Mouse (Mus musculus) midbrain, embryonic 16.5 days (tissue): ENCODE results near the gene Bpifb2. TPM values are rescaled to one million over a fixed set of nuclear protein-coding genes. Genes with fewer than 3 reads are reported as not detected.

Experiments
- ATAC-seq: fragments of 200-750 bp; cut with Nextera tagmentation; 2 replicates; pipeline ENCODE4 v1.8.0; 2017; ENCODE audit warnings: moderate TSS enrichment
- H3K27ac ChIP-seq: fragments of 300-500 bp; sonication (generic); 2 replicates; pipeline ENCODE4 v1.5.1; 2014; ENCODE audit warnings: mild to moderate bottlenecking, low read length, mixed read lengths
- H3K27me3 ChIP-seq: fragments of 300-500 bp; sonication (generic); 2 replicates; pipeline ENCODE4 v1.6.1; 2014; ENCODE audit warnings: low read depth, low read length, mixed read lengths; ENCODE audit not compliant: control insufficient read depth, insufficient read depth
- H3K36me3 ChIP-seq: fragments of 300-500 bp; sonication (generic); 2 replicates; pipeline ENCODE4 v1.6.1; 2014; ENCODE audit warnings: mild to moderate bottlenecking, low read length, moderate library complexity, mixed read lengths; ENCODE audit not compliant: control insufficient read depth, insufficient read depth
- H3K4me1 ChIP-seq: fragments of 300-500 bp; sonication (generic); 2 replicates; pipeline ENCODE4 v1.6.1; 2014; ENCODE audit warnings: mild to moderate bottlenecking, low read length, mixed read lengths; ENCODE audit not compliant: control insufficient read depth, insufficient read depth
- H3K4me2 ChIP-seq: fragments of 300-500 bp; sonication (generic); 2 replicates; pipeline ENCODE4 v1.6.1; 2014; ENCODE audit warnings: mild to moderate bottlenecking, low read length, mixed read lengths
- H3K4me3 ChIP-seq: fragments of 300-500 bp; sonication (generic); 2 replicates; pipeline ENCODE4 v1.5.1; 2014; ENCODE audit warnings: low read depth, mild to moderate bottlenecking, low read length, moderate library complexity, mixed read lengths
- H3K9ac ChIP-seq: fragments of 300-500 bp; sonication (generic); 2 replicates; pipeline ENCODE4 v1.6.1; 2014; ENCODE audit warnings: low read depth, low read length, mixed read lengths
- H3K9me3 ChIP-seq: fragments of 300-500 bp; sonication (generic); replicated peaks from 2 replicates; pipeline ENCODE4 v1.6.1; 2014; ENCODE audit warnings: mild to moderate bottlenecking, low read length, mixed read lengths; ENCODE audit not compliant: control insufficient read depth, poor library complexity, severe bottlenecking
- WGBS: fragments of 180-500 bp; shearing (Covaris S2); extraction: QIAGEN DNeasy Blood & Tissue Kit; methylation state at CpG from one replicate; pipeline ENCODE4 v1.1.7; 2014; 5-methylcytosine and 5-hydroxymethylcytosine counted together
- polyA plus RNA-seq: library from polyadenylated mRNA; unstranded; fragments of >200 nt; fragmentation: Nextera tagmentation; extraction: Ambion mirVana; gene quantifications from 2 replicates; pipeline ENCODE4 v1.2.1, GENCODE M21; 2015

Gene Bpifb2
- polyA plus RNA-seq, 1 experiment from 2014 or later: 0.26 TPM

DNA sequence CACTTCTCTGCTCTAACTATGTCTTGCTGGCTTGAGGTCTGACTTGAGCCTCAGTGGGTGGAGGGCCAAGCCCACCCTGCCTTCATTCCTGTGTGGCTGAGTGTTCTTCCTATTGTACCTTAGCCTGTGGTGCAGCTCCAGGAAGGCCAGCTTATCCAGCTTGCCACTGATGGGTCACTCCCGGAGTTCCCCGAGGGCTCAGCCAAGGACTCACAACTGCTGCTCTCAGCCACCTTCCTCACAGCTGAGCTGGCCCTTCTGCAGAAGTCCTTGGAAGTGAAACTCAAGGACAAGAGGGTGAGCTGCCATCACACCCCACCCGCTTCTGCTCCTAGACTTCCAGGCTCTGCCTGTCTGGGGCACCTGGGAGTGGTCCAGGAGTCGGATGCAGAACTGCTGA lies 31.8 kb downstream of the Bpifb2 start:
- Histone ChIP-seq H3K9me3 (no peaks in the 10 kb centered on the region), H3K27ac (no peak overlapping the region), H3K9ac (no peak overlapping the region), H3K36me3 (no peaks in the 10 kb centered on the region), H3K4me2 (no peak overlapping the region), H3K4me1 (no peaks in the 10 kb centered on the region), H3K4me3 (no peak overlapping the region), H3K27me3 (no peaks in the 10 kb centered on the region)
- no peak for ATAC-seq
- 89% methylated on average over 4 of the region's 4 CpGs for WGBS

DNA sequence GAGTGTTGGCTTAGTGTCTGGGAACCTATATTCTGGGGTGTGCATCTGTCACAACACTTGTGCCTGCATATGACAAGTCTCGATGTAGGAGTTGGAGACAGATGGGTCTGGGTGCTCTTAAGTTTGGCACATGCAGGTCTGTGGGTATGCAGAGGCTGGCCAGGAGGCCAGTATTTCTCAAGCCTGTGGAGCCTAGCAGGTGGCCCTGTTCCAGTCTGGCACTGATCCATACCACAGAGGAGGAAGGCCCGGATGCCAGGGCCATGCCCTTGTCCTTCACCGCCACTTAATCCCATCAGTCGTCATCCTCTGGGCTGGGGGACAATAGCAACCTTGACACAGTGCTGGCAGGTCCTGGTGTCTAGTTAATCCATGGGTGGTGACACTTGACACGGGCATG lies 39.3 kb downstream of the Bpifb2 start:
- ATAC-seq: no peak
- whole genome bisulfite sequencing: 43% methylated on average over 5 of the region's 5 CpGs
- H3K4me3 ChIP-seq: no peak overlapping the region

GRCm38 (mm10) chr2:153917930-153918329 lies 43.1 kb downstream of the Bpifb2 start, which contains the start of gene Bpifb3:
Bpifb3 (plus strand) TSS chr2:153918230.
- WGBS: 55% methylated on average over 8 of the region's 8 CpGs
- Histone ChIP-seq H3K4me1 (no peaks in the 10 kb centered on the region), H3K36me3 (no peaks in the 10 kb centered on the region), H3K27me3 (no peaks in the 10 kb centered on the region), H3K27ac (no peak within 1 kb of the TSS), H3K4me3 (no peak within 1 kb of the TSS), H3K9ac (no peak within 1 kb of the TSS), H3K9me3 (no peaks in the 10 kb centered on the region), H3K4me2 (no peak within 1 kb of the TSS)
- ATAC-seq: no peak

More for the DNA sequence above, 39.3 kb downstream of the Bpifb2 start:
- Histone ChIP-seq H3K4me2 (no peak overlapping the region), H3K27me3 (no peaks in the 10 kb centered on the region), H3K9me3 (no peaks in the 10 kb centered on the region), H3K4me1 (no peaks in the 10 kb centered on the region), H3K27ac (no peak overlapping the region), H3K36me3 (no peaks in the 10 kb centered on the region), H3K9ac (no peak overlapping the region)

DNA sequence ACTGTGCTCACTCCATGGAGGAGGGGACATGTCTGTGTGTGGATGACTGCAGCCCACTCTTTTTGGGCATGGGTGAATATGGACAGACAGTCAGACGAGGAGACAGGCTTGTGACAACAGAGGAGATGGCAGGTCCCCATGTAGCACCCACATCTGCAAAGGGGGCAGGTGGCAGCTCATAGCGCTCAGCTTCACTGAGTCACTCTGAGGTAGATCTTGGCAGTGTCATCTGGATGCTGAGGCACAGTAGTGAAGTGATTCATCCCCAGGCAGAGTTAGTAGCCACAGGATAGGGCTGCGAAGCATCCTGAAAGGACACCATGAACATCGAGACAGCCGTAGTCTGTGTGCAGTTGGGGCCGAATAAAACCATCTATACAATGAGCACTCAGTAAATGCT lies 46.4 kb downstream of the Bpifb2 start:
- no peak for ATAC-seq
- Histone ChIP-seq H3K9me3 (no peaks in the 10 kb centered on the region), H3K4me2 (no peak overlapping the region), H3K27ac (no peak overlapping the region), H3K36me3 (no peaks in the 10 kb centered on the region), H3K4me1 (no peaks in the 10 kb centered on the region), H3K9ac (no peak overlapping the region), H3K4me3 (no peak overlapping the region), H3K27me3 (no peaks in the 10 kb centered on the region)
- 86% methylated on average over 6 of the region's 6 CpGs for WGBS

- H3K9ac ChIP-seq: no peak overlapping the region
- no peaks in the 10 kb centered on the region for H3K9me3 ChIP-seq
- no peak overlapping the region for H3K27ac ChIP-seq
- H3K4me2 ChIP-seq: no peak overlapping the region
- H3K4me3 ChIP-seq: no peak overlapping the region
- H3K27me3 ChIP-seq: no peaks in the 10 kb centered on the region
- H3K36me3 ChIP-seq: no peaks in the 10 kb centered on the region
- no peak for ATAC-seq
- H3K4me1 ChIP-seq: no peaks in the 10 kb centered on the region; the same call in 1 of the 2 replicates
- 48% methylated on average over 3 of the region's 3 CpGs for WGBS
Measured at GRCm38 (mm10) chr2:153929871-153930413, 55.1 kb downstream of the Bpifb2 start.

DNA sequence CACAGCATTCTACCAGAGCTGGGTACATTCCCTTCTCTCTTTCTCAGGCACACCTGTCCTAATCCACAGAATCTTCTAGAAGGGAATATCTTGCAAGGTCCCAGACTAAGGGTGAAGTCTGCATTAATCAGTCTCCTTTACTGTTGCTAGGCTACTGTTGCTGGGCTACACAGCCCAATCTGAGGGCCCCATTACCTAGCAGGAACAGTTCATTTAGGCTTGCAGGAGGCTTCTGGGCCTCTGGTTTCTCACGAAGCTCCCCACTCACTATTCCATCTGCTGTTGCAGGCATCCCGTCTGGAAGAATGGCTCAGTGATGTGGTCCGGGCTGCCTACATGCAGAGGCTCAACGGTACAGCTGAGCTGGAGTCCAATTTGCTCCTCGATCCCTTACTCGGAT lies 56.3 kb downstream of the Bpifb2 start:
- ATAC-seq: peak; percentile 82
- WGBS: 42% methylated on average over 6 of the region's 6 CpGs
- no peaks in the 10 kb centered on the region for H3K27me3 ChIP-seq
- H3K4me1 ChIP-seq: no peaks in the 10 kb centered on the region; the same call in 1 of the 2 replicates
- H3K4me2 ChIP-seq: no peak overlapping the region
- H3K9ac ChIP-seq: no peak overlapping the region
- H3K27ac ChIP-seq: no peak overlapping the region
- H3K36me3 ChIP-seq: no peaks in the 10 kb centered on the region
- no peaks in the 10 kb centered on the region for H3K9me3 ChIP-seq
- H3K4me3 ChIP-seq: no peak overlapping the region

GRCm38 (mm10) chr2:153933311-153933710 lies 58.5 kb downstream of the Bpifb2 start:
- Histone ChIP-seq H3K9me3 (no peaks in the 10 kb centered on the region), H3K4me1 (no peaks in the 10 kb centered on the region; the same call in 1 of the 2 replicates), H3K4me3 (no peak overlapping the region), H3K4me2 (no peak overlapping the region), H3K9ac (no peak overlapping the region), H3K27ac (no peak overlapping the region), H3K27me3 (no peaks in the 10 kb centered on the region), H3K36me3 (no peaks in the 10 kb centered on the region)
- WGBS: 60% methylated on average over 6 of the region's 6 CpGs
- no peak for ATAC-seq

DNA sequence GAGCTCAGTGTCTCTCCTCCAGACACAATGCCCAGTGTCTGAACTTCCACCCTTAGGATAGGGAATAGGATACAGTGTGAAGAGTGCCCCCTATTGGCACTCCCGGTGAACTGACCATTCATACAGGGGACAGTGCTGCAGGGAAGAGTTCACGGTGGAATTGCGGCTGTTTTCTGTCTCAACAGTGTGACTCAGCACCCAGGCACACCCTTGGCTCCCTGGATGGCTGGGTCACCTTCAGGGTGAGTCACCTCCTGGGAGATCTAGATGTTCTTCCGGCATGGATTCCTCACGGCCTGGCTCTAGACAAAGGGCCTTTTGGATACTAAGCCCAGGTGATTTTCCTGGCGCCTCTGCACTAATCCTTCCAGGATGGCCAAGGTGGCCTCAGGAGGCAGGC lies 60.5 kb downstream of the Bpifb2 start:
- no peak for ATAC-seq
- Histone ChIP-seq H3K27ac (no peak overlapping the region), H3K4me2 (no peak overlapping the region), H3K4me3 (no peak overlapping the region), H3K9ac (no peak overlapping the region), H3K36me3 (no peaks in the 10 kb centered on the region), H3K27me3 (no peaks in the 10 kb centered on the region), H3K9me3 (no peaks in the 10 kb centered on the region), H3K4me1 (no peaks in the 10 kb centered on the region; the same call in 1 of the 2 replicates)
- 90% methylated on average over 6 of the region's 6 CpGs for WGBS

GRCm38 (mm10) chr2:153937843-153938242 lies 63.0 kb downstream of the Bpifb2 start, which contains the start of gene Bpifb4:
Bpifb4 (plus strand) TSS chr2:153938212.
- no peak within 1 kb of the TSS for H3K9ac ChIP-seq
- no peaks in the 10 kb centered on the region for H3K9me3 ChIP-seq
- H3K27me3 ChIP-seq: no peaks in the 10 kb centered on the region
- H3K36me3 ChIP-seq: no peaks in the 10 kb centered on the region
- no peak within 1 kb of the TSS for H3K27ac ChIP-seq
- 89% methylated on average over 5 of the region's 5 CpGs for WGBS
- ATAC-seq: no peak
- no peak within 1 kb of the TSS for H3K4me3 ChIP-seq
- no peak within 1 kb of the TSS for H3K4me2 ChIP-seq
- no peaks in the 10 kb centered on the region for H3K4me1 ChIP-seq
